Mouse (Mus musculus): ENCODE results near the gene Lonrf2. TPM values are rescaled to one million over a fixed set of nuclear protein-coding genes. Genes with fewer than 3 reads are reported as not detected.

The Lonrf2 gene
- total and polyA plus RNA-seq, 3 experiments: 2.9 to 48.5 (median 42.0) TPM

- Histone ChIP-seq H3K4me3 (ENCODE audit: low read depth, low read length) (no peak overlapping the region), H3K27me3 (ENCODE audit: insufficient read depth, low read length) (peaks cover 7% of the 10 kb centered on the region; the same call in 1 of the 2 replicates), H3K9me3 (replicated peaks) (peaks cover 3% of the 10 kb centered on the region; the same call in 1 of the 2 replicates), H3K4me1 (ENCODE audit: insufficient read depth, low read depth, low read length) (peaks cover 7% of the 10 kb centered on the region; the same call in 1 of the 2 replicates), H3K36me3 (replicated peaks) (no peaks in the 10 kb centered on the region)
- DNase-seq (ENCODE audit: low spot score): no peak
- no peak for ATAC-seq (ENCODE audit: extremely low read depth, insufficient number of reproducible peaks, low FRiP score, poor library complexity, severe bottlenecking)
- TF ChIP-seq GATA1 (IDR thresholded peaks at IDR 0.05; ENCODE audit: borderline replicate concordance, low read length): no peak
- TF ChIP-seq GATA2 (IDR thresholded peaks at IDR 0.05; ENCODE audit: borderline replicate concordance, low read depth, low read length): no peak
- TF ChIP-seq POLR2AphosphoS5 (IDR thresholded peaks at IDR 0.05; ENCODE audit: insufficient replicate concordance, low read depth, low read length): no peak
- TF ChIP-seq TAL1 (conservative IDR thresholded peaks at IDR 0.05; ENCODE audit: low read depth, low read length): no peak
- no peak for TF ChIP-seq CTCF (IDR thresholded peaks at IDR 0.05; ENCODE audit: low read depth, low read length)
These were observed 60.8 kb downstream of the Lonrf2 start for GRCm38 (mm10) chr1:38775713-38776112.

GRCm38 (mm10) chr1:38770676-38771075 lies 65.8 kb downstream of the Lonrf2 start:
- ATAC-seq (ENCODE audit: extremely low read depth, insufficient number of reproducible peaks, low FRiP score, poor library complexity, severe bottlenecking): no peak
- H3K9me3 ChIP-seq (replicated peaks): no peaks in the 10 kb centered on the region
- TF ChIP-seq GATA2 (IDR thresholded peaks at IDR 0.05; ENCODE audit: borderline replicate concordance, low read depth, low read length): no peak
- no peak for TF ChIP-seq CTCF (IDR thresholded peaks at IDR 0.05; ENCODE audit: low read depth, low read length)
- TF ChIP-seq POLR2AphosphoS5 (IDR thresholded peaks at IDR 0.05; ENCODE audit: insufficient replicate concordance, low read depth, low read length): no peak
- TF ChIP-seq GATA1 (IDR thresholded peaks at IDR 0.05; ENCODE audit: borderline replicate concordance, low read length): no peak
- no peak for TF ChIP-seq TAL1 (conservative IDR thresholded peaks at IDR 0.05; ENCODE audit: low read depth, low read length)
- peaks cover 14% of the 10 kb centered on the region for H3K4me1 ChIP-seq (ENCODE audit: insufficient read depth, low read depth, low read length)
- no peaks in the 10 kb centered on the region for H3K36me3 ChIP-seq (replicated peaks)
- H3K4me3 ChIP-seq (ENCODE audit: low read depth, low read length): no peak overlapping the region
- no peak for DNase-seq (ENCODE audit: low spot score)
- H3K27me3 ChIP-seq (ENCODE audit: insufficient read depth, low read length): peaks cover 18% of the 10 kb centered on the region

- no peak for ATAC-seq (ENCODE audit: extremely low read depth, insufficient number of reproducible peaks, low FRiP score, poor library complexity, severe bottlenecking)
- Histone ChIP-seq H3K9me3 (replicated peaks) (no peaks in the 10 kb centered on the region), H3K36me3 (replicated peaks) (no peaks in the 10 kb centered on the region), H3K4me3 (ENCODE audit: low read depth, low read length) (no peak overlapping the region), H3K27me3 (ENCODE audit: insufficient read depth, low read length) (peaks cover 20% of the 10 kb centered on the region), H3K4me1 (ENCODE audit: insufficient read depth, low read depth, low read length) (peaks cover 14% of the 10 kb centered on the region)
- no peak for DNase-seq (ENCODE audit: low spot score)
- TF ChIP-seq GATA1 (IDR thresholded peaks at IDR 0.05; ENCODE audit: borderline replicate concordance, low read length): no peak
- TF ChIP-seq CTCF (IDR thresholded peaks at IDR 0.05; ENCODE audit: low read depth, low read length): peak; percentile 48; the same call in 1 of the 2 replicates
These were observed 66.6 kb downstream of the Lonrf2 start for GRCm38 (mm10) chr1:38769920-38770319.

GRCm38 (mm10) chr1:38767812-38768211 lies 68.7 kb downstream of the Lonrf2 start:
- H3K9me3 ChIP-seq (replicated peaks): no peaks in the 10 kb centered on the region
- DNase-seq (ENCODE audit: low spot score) (peak; percentile 43), ATAC-seq (ENCODE audit: extremely low read depth, insufficient number of reproducible peaks, low FRiP score, poor library complexity, severe bottlenecking) (no peak)
- H3K4me1 ChIP-seq (ENCODE audit: insufficient read depth, low read depth, low read length): peaks cover 14% of the 10 kb centered on the region
- H3K27me3 ChIP-seq (ENCODE audit: insufficient read depth, low read length): peaks cover 20% of the 10 kb centered on the region
- H3K36me3 ChIP-seq (replicated peaks): no peaks in the 10 kb centered on the region
- no peak overlapping the region for H3K4me3 ChIP-seq (ENCODE audit: low read depth, low read length)
- TF ChIP-seq TAL1 (conservative IDR thresholded peaks at IDR 0.05; ENCODE audit: low read depth, low read length): no peak
- TF ChIP-seq CTCF (IDR thresholded peaks at IDR 0.05; ENCODE audit: low read depth, low read length): peak; percentile 73

- ATAC-seq (ENCODE audit: extremely low read depth, insufficient number of reproducible peaks, low FRiP score, poor library complexity, severe bottlenecking) (peak; percentile 81), DNase-seq (ENCODE audit: low spot score) (peak; percentile 15)
- Histone ChIP-seq H3K27me3 (ENCODE audit: insufficient read depth, low read length) (peaks cover 17% of the 10 kb centered on the region), H3K4me3 (ENCODE audit: low read depth, low read length) (no peak overlapping the region), H3K4me1 (ENCODE audit: insufficient read depth, low read depth, low read length) (peaks cover 14% of the 10 kb centered on the region), H3K36me3 (replicated peaks) (no peaks in the 10 kb centered on the region), H3K9me3 (replicated peaks) (no peaks in the 10 kb centered on the region)
- TF ChIP-seq TAL1 (conservative IDR thresholded peaks at IDR 0.05; ENCODE audit: low read depth, low read length) (peak; percentile 62), GATA2 (IDR thresholded peaks at IDR 0.05; ENCODE audit: borderline replicate concordance, low read depth, low read length) (no peak)
These were observed 69.6 kb downstream of the Lonrf2 start for GRCm38 (mm10) chr1:38766661-38767572.

GRCm38 (mm10) chr1:38766254-38766653 lies 70.3 kb downstream of the Lonrf2 start:
- Histone ChIP-seq H3K36me3 (replicated peaks) (no peaks in the 10 kb centered on the region), H3K4me1 (ENCODE audit: insufficient read depth, low read depth, low read length) (peaks cover 16% of the 10 kb centered on the region), H3K9me3 (replicated peaks) (no peaks in the 10 kb centered on the region), H3K27me3 (ENCODE audit: insufficient read depth, low read length) (peaks cover 21% of the 10 kb centered on the region), H3K4me3 (ENCODE audit: low read depth, low read length) (no peak overlapping the region)
- no peak for ATAC-seq (ENCODE audit: extremely low read depth, insufficient number of reproducible peaks, low FRiP score, poor library complexity, severe bottlenecking)
- no peak for TF ChIP-seq TAL1 (conservative IDR thresholded peaks at IDR 0.05; ENCODE audit: low read depth, low read length)
- TF ChIP-seq POLR2AphosphoS5 (IDR thresholded peaks at IDR 0.05; ENCODE audit: insufficient replicate concordance, low read depth, low read length): no peak
- TF ChIP-seq GATA2 (IDR thresholded peaks at IDR 0.05; ENCODE audit: borderline replicate concordance, low read depth, low read length): no peak
- no peak for TF ChIP-seq CTCF (IDR thresholded peaks at IDR 0.05; ENCODE audit: low read depth, low read length)
- DNase-seq (ENCODE audit: low spot score): no peak

Data from G1E (cell line).